Mouse (Mus musculus): ENCODE results near the gene Ppp1r14a. TPM values are rescaled to one million over a fixed set of nuclear protein-coding genes. Genes with fewer than 3 reads are reported as not detected.

Ppp1r14a gene
- polyA plus RNA-seq, 1 experiment from 2014 or later: 8.7 TPM

GRCm38 (mm10) chr7:29281201-29282073 is 7.7 kb upstream of the Ppp1r14a start, which contains the start of gene Spint2:
Spint2 (minus strand) TSS chr7:29281912.
- peaks cover 63% of the 10 kb centered on the region for H3K27me3 ChIP-seq (ENCODE audit: poor library complexity, severe bottlenecking)
- peak within 1 kb of the TSS; percentile 73 for H3K4me3 ChIP-seq
- no peaks in the 10 kb centered on the region for H3K36me3 ChIP-seq (replicated peaks)
- DNase-seq (ENCODE audit: extremely low spot score, low spot score): peak; percentile 48
- H3K4me1 ChIP-seq: peaks cover 23% of the 10 kb centered on the region
- peak within 1 kb of the TSS; percentile 84 for H3K27ac ChIP-seq
- no peaks in the 10 kb centered on the region for H3K9me3 ChIP-seq
- WGBS: under 1% methylated on average over 80 of the region's 80 CpGs

- Histone ChIP-seq H3K4me1 (peaks cover 23% of the 10 kb centered on the region), H3K27ac (peak overlapping the region; percentile 84), H3K27me3 (ENCODE audit: poor library complexity, severe bottlenecking) (peaks cover 65% of the 10 kb centered on the region), H3K9me3 (no peaks in the 10 kb centered on the region), H3K36me3 (replicated peaks) (no peaks in the 10 kb centered on the region), H3K4me3 (peak overlapping the region; percentile 73)
- DNase-seq (ENCODE audit: extremely low spot score, low spot score): no peak
- 11% methylated on average over 21 of the region's 21 CpGs for WGBS
Measured at GRCm38 (mm10) chr7:29282074-29282554, 7.0 kb upstream of the Ppp1r14a start.

GRCm38 (mm10) chr7:29283876-29284275 is 5.2 kb upstream of the Ppp1r14a start:
- WGBS: 90% methylated on average over 4 of the region's 4 CpGs
- DNase-seq (ENCODE audit: extremely low spot score, low spot score): no peak
- peaks cover 27% of the 10 kb centered on the region for H3K4me1 ChIP-seq
- H3K9me3 ChIP-seq: no peaks in the 10 kb centered on the region
- H3K36me3 ChIP-seq (replicated peaks): no peaks in the 10 kb centered on the region
- no peak overlapping the region for H3K27ac ChIP-seq
- H3K27me3 ChIP-seq (ENCODE audit: poor library complexity, severe bottlenecking): peaks cover 82% of the 10 kb centered on the region
- H3K4me3 ChIP-seq: no peak overlapping the region

- no peak overlapping the region for H3K27ac ChIP-seq
- H3K27me3 ChIP-seq (ENCODE audit: poor library complexity, severe bottlenecking): peaks cover 82% of the 10 kb centered on the region
- no peaks in the 10 kb centered on the region for H3K9me3 ChIP-seq
- peaks cover 33% of the 10 kb centered on the region for H3K4me1 ChIP-seq
- no peak overlapping the region for H3K4me3 ChIP-seq
- WGBS: 94% methylated on average over 6 of the region's 6 CpGs
- DNase-seq (ENCODE audit: extremely low spot score, low spot score): no peak
- no peaks in the 10 kb centered on the region for H3K36me3 ChIP-seq (replicated peaks)
Measured at GRCm38 (mm10) chr7:29284523-29284922, 4.6 kb upstream of the Ppp1r14a start.

GRCm38 (mm10) chr7:29287481-29287880 is 1.6 kb upstream of the Ppp1r14a start:
- H3K27me3 ChIP-seq (ENCODE audit: poor library complexity, severe bottlenecking): peaks cover 75% of the 10 kb centered on the region
- 91% methylated on average over 7 of the region's 7 CpGs for WGBS
- DNase-seq (ENCODE audit: extremely low spot score, low spot score): no peak

GRCm38 (mm10) chr7:29288079-29288478 is 1.0 kb upstream of the Ppp1r14a start:
- no peaks in the 10 kb centered on the region for H3K36me3 ChIP-seq (replicated peaks)
- H3K4me3 ChIP-seq: no peak overlapping the region
- DNase-seq (ENCODE audit: extremely low spot score, low spot score): no peak
- peaks cover 42% of the 10 kb centered on the region for H3K4me1 ChIP-seq
- WGBS: 90% methylated on average over 2 of the region's 2 CpGs
- no peaks in the 10 kb centered on the region for H3K9me3 ChIP-seq
- peaks cover 75% of the 10 kb centered on the region for H3K27me3 ChIP-seq (ENCODE audit: poor library complexity, severe bottlenecking)
- no peak overlapping the region for H3K27ac ChIP-seq

More at GRCm38 (mm10) chr7:29287481-29287880, 1.6 kb upstream of the Ppp1r14a start:
- H3K27ac ChIP-seq: no peak overlapping the region
- no peaks in the 10 kb centered on the region for H3K9me3 ChIP-seq
- H3K36me3 ChIP-seq (replicated peaks): no peaks in the 10 kb centered on the region
- peaks cover 36% of the 10 kb centered on the region for H3K4me1 ChIP-seq
- H3K4me3 ChIP-seq: no peak overlapping the region

GRCm38 (mm10) chr7:29289856-29290255 is 748 bp downstream of the Ppp1r14a start:
- no peak for DNase-seq (ENCODE audit: extremely low spot score, low spot score)
- peaks cover 54% of the 10 kb centered on the region for H3K4me1 ChIP-seq
- 85% methylated on average over 6 of the region's 6 CpGs for WGBS
- peak overlapping the region; percentile 62 for H3K4me3 ChIP-seq
- no peaks in the 10 kb centered on the region for H3K36me3 ChIP-seq (replicated peaks)
- peaks cover 73% of the 10 kb centered on the region for H3K27me3 ChIP-seq (ENCODE audit: poor library complexity, severe bottlenecking)
- no peaks in the 10 kb centered on the region for H3K9me3 ChIP-seq
- H3K27ac ChIP-seq: no peak overlapping the region

GRCm38 (mm10) chr7:29290691-29291485 is 1.8 kb downstream of the Ppp1r14a start:
- 46% methylated on average over 11 of the region's 11 CpGs for WGBS
- H3K36me3 ChIP-seq (replicated peaks): no peaks in the 10 kb centered on the region
- no peaks in the 10 kb centered on the region for H3K9me3 ChIP-seq
- peak overlapping the region; percentile 84 for H3K27ac ChIP-seq
- no peak for DNase-seq (ENCODE audit: extremely low spot score, low spot score)
- H3K4me1 ChIP-seq: peaks cover 54% of the 10 kb centered on the region
- H3K27me3 ChIP-seq (ENCODE audit: poor library complexity, severe bottlenecking): peaks cover 65% of the 10 kb centered on the region
- H3K4me3 ChIP-seq: peak overlapping the region; percentile 11; the same call in 1 of the 2 replicates

- H3K4me3 ChIP-seq: peak overlapping the region; percentile 31
- WGBS: 27% methylated on average over 7 of the region's 7 CpGs
- peaks cover 54% of the 10 kb centered on the region for H3K4me1 ChIP-seq
- H3K36me3 ChIP-seq (replicated peaks): no peaks in the 10 kb centered on the region
- H3K9me3 ChIP-seq: no peaks in the 10 kb centered on the region
- H3K27me3 ChIP-seq (ENCODE audit: poor library complexity, severe bottlenecking): peaks cover 65% of the 10 kb centered on the region
- peak overlapping the region; percentile 84 for H3K27ac ChIP-seq
- peak; percentile 35 for DNase-seq (ENCODE audit: extremely low spot score, low spot score)
Measured at GRCm38 (mm10) chr7:29291616-29292457, 2.7 kb downstream of the Ppp1r14a start.

- peak overlapping the region; percentile 31 for H3K4me3 ChIP-seq
- peaks cover 54% of the 10 kb centered on the region for H3K4me1 ChIP-seq
- DNase-seq (ENCODE audit: extremely low spot score, low spot score): no peak
Measured at GRCm38 (mm10) chr7:29292458-29293098, 3.5 kb downstream of the Ppp1r14a start.

GRCm38 (mm10) chr7:29293131-29294065 is 4.3 kb downstream of the Ppp1r14a start:
- no peaks in the 10 kb centered on the region for H3K9me3 ChIP-seq
- H3K4me3 ChIP-seq: peak overlapping the region; percentile 12; the same call in 1 of the 2 replicates
- DNase-seq (ENCODE audit: extremely low spot score, low spot score): no peak
- H3K27me3 ChIP-seq (ENCODE audit: poor library complexity, severe bottlenecking): peaks cover 49% of the 10 kb centered on the region
- 29% methylated on average over 19 of the region's 19 CpGs for WGBS
- H3K27ac ChIP-seq: peak overlapping the region; percentile 84
- H3K4me1 ChIP-seq: peaks cover 54% of the 10 kb centered on the region
- H3K36me3 ChIP-seq (replicated peaks): no peaks in the 10 kb centered on the region

More at GRCm38 (mm10) chr7:29292458-29293098, 3.5 kb downstream of the Ppp1r14a start:
- Histone ChIP-seq H3K36me3 (replicated peaks) (no peaks in the 10 kb centered on the region), H3K9me3 (no peaks in the 10 kb centered on the region), H3K27me3 (ENCODE audit: poor library complexity, severe bottlenecking) (peaks cover 58% of the 10 kb centered on the region), H3K27ac (peak overlapping the region; percentile 84)
- WGBS: 29% methylated on average over 8 of the region's 8 CpGs

Measured in forebrain, embryonic 10.5 days (tissue).